Mouse (Mus musculus) heart, embryonic 14.5 days (tissue): ENCODE results near the gene Sv2b. TPM values are rescaled to one million over a fixed set of nuclear protein-coding genes. Genes with fewer than 3 reads are reported as not detected.

ENCODE experiments used
- ATAC-seq: fragments of 200-750 bp; cut with Nextera tagmentation; 2 replicates; pipeline ENCODE4 v1.8.0; 2017; ENCODE audit warnings: low read depth, moderate TSS enrichment; ENCODE audit not compliant: insufficient number of reproducible peaks, insufficient read depth, low FRiP score
- H3K27ac ChIP-seq, 2 experiments: fragments of 200-500 bp in 1 of 2; fragments of 300-500 bp in 1 of 2; sonication (generic) in 1 of 2; replicated peaks in 1 of 2; 2 replicates each; pipeline ENCODE4 v1.5.1; 2012 to 2014; ENCODE audit warnings: low read depth in 2 of 2, low read length in 2 of 2, control low read depth in 1 of 2, mild to moderate bottlenecking in 1 of 2, mixed read lengths in 1 of 2; ENCODE audit not compliant: control insufficient read depth in 1 of 2, insufficient read depth in 1 of 2
- H3K27me3 ChIP-seq: fragments of 300-500 bp; sonication (generic); 2 replicates; pipeline ENCODE4 v1.6.1; 2014; ENCODE audit warnings: mild to moderate bottlenecking, low read length, control low read depth; ENCODE audit not compliant: control insufficient read depth, insufficient read depth
- H3K36me3 ChIP-seq: fragments of 300-500 bp; sonication (generic); 2 replicates; pipeline ENCODE4 v1.6.1; 2014; ENCODE audit warnings: mild to moderate bottlenecking, control low read depth, low read length, mixed read lengths; ENCODE audit not compliant: control insufficient read depth, insufficient read depth
- H3K4me1 ChIP-seq, 2 experiments: fragments of 200-500 bp in 1 of 2; fragments of 300-500 bp in 1 of 2; sonication (generic) in 1 of 2; 2 replicates each; pipeline ENCODE4 v1.6.1; 2012 to 2014; ENCODE audit warnings: low read length in 2 of 2, control low read depth in 1 of 2, mixed read lengths in 1 of 2; ENCODE audit not compliant: control insufficient read depth in 2 of 2, insufficient read depth in 2 of 2
- H3K4me2 ChIP-seq: fragments of 300-500 bp; sonication (generic); 2 replicates; pipeline ENCODE4 v1.6.1; 2014; ENCODE audit warnings: mild to moderate bottlenecking, low read length
- H3K4me3 ChIP-seq, 2 experiments: fragments of 200-500 bp in 1 of 2; fragments of 300-500 bp in 1 of 2; sonication (generic) in 1 of 2; 2 replicates each; pipeline ENCODE4 v1.5.1; 2012 to 2014; ENCODE audit warnings: low read length in 2 of 2, mild to moderate bottlenecking in 2 of 2, control low read depth in 1 of 2, low read depth in 1 of 2, moderate library complexity in 1 of 2; ENCODE audit not compliant: control insufficient read depth in 1 of 2, insufficient read depth in 1 of 2
- H3K9ac ChIP-seq: fragments of 300-500 bp; sonication (generic); 2 replicates; pipeline ENCODE4 v1.6.1; 2014; ENCODE audit warnings: mild to moderate bottlenecking, low read length
- H3K9me3 ChIP-seq: fragments of 300-500 bp; sonication (generic); 2 replicates; pipeline ENCODE4 v1.6.1; 2016; ENCODE audit warnings: low read length, control low read depth; ENCODE audit not compliant: control insufficient read depth
- WGBS: fragments of 180-500 bp; shearing (Covaris S2); extraction: QIAGEN DNeasy Blood & Tissue Kit; methylation state at CpG from one replicate; pipeline ENCODE4 v1.1.7; 2014; 5-methylcytosine and 5-hydroxymethylcytosine counted together
- polyA plus RNA-seq: library from polyadenylated mRNA; unstranded; fragments of >200 nt; fragmentation: Nextera tagmentation; extraction: Ambion mirVana; gene quantifications from 2 replicates; pipeline ENCODE4 v1.2.1, GENCODE M21; 2014

The Sv2b gene
- polyA plus RNA-seq, 1 experiment from 2014 or later = 0.55 TPM

DNA sequence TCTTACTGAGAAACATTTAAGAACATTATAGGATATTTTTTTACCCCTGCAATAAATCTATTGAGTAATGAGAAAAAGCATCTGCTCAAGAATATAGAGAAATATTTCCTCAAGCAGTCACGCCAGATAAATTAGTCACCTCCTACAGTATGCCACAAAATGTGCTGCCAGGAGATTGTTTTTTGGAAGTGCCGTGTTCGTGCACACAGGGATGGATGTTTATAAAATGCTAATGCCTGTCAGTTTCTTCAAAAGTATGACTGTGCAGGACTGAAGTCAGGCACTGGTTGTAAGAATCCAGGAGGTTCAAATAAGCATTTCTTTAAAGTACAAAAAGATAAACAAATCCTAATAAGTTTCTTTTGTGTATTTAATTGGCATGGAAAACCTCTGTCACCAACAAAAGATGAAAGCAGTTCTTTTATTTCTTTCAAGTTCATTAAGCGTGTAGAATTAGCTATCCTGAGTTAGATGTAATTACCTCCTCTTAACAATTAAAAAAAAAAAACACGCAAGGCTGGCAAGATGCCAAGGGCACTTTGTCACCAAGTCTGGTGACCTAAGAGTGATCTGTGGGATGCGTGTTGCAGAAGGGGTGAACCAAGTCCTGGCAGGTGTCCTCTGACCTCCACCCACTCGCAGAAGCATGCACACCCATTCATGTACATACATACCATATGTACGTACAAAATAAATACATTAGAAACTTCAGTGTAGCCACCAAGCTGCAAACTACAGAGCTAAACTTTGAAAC is 68.1 kb downstream of the Sv2b start:
- no peak overlapping the region for H3K27ac ChIP-seq
- H3K36me3 ChIP-seq = no peaks in the 10 kb centered on the region
- H3K9ac ChIP-seq = no peak overlapping the region
- H3K27me3 ChIP-seq = no peaks in the 10 kb centered on the region
- 73% methylated on average over 8 of the region's 8 CpGs for WGBS
- H3K4me2 ChIP-seq = no peak overlapping the region
- H3K4me1 ChIP-seq = no peaks in the 10 kb centered on the region
- no peak for ATAC-seq
- no peak overlapping the region for H3K4me3 ChIP-seq
- H3K9me3 ChIP-seq = no peaks in the 10 kb centered on the region

DNA sequence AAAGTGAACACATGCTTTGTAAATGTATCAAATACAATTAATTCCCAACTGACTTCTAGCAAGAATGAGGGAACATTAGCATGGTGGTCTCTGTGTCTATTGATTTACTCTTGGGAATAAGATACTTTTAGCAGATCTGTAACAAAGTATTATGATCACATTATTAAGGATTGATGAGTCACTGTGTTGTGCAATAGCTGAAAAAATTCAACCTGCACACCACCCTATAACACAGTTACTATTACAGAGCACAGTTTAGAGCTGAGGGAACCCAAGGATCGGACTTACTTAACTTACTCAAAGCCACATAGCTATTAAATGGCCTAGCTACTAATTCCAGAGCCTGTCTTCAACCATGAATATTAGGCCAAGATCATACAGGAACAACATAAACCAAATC is 72.7 kb downstream of the Sv2b start:
- Histone ChIP-seq H3K27me3 (no peaks in the 10 kb centered on the region), H3K9me3 (no peaks in the 10 kb centered on the region), H3K4me1 (no peaks in the 10 kb centered on the region), H3K9ac (no peak overlapping the region), H3K4me3 (no peak overlapping the region), H3K4me2 (no peak overlapping the region), H3K27ac (no peak overlapping the region), H3K36me3 (no peaks in the 10 kb centered on the region)
- WGBS = 93% methylated on average over 1 of the region's 1 CpGs
- no peak for ATAC-seq

DNA sequence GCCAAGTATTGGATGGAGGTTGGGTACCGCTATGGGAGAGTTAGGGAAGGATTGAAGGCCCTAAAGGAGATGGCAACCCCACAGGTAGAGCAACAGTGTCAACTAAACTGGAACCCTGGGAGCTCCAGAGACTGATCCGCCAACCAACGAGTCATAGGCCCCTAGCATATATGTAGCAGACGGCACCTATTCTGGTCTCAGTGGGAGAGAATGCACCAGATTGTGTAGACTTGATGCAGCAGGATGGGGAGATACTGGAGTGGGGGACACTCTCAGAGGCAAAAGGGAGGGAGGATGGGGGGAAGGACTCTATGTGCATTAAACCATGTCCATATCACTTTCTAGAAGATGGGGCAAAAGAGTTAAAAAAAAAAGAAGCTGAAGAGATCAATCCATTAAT is 84.9 kb downstream of the Sv2b start:
- no peaks in the 10 kb centered on the region for H3K4me1 ChIP-seq
- H3K27ac ChIP-seq = no peak overlapping the region
- no peak for ATAC-seq
- no peaks in the 10 kb centered on the region for H3K27me3 ChIP-seq
- no peak overlapping the region for H3K9ac ChIP-seq
- H3K36me3 ChIP-seq = no peaks in the 10 kb centered on the region
- H3K4me2 ChIP-seq = no peak overlapping the region
- peaks cover 7% of the 10 kb centered on the region for H3K9me3 ChIP-seq
- WGBS = 78% methylated on average over 4 of the region's 4 CpGs
- H3K4me3 ChIP-seq = no peak overlapping the region

DNA sequence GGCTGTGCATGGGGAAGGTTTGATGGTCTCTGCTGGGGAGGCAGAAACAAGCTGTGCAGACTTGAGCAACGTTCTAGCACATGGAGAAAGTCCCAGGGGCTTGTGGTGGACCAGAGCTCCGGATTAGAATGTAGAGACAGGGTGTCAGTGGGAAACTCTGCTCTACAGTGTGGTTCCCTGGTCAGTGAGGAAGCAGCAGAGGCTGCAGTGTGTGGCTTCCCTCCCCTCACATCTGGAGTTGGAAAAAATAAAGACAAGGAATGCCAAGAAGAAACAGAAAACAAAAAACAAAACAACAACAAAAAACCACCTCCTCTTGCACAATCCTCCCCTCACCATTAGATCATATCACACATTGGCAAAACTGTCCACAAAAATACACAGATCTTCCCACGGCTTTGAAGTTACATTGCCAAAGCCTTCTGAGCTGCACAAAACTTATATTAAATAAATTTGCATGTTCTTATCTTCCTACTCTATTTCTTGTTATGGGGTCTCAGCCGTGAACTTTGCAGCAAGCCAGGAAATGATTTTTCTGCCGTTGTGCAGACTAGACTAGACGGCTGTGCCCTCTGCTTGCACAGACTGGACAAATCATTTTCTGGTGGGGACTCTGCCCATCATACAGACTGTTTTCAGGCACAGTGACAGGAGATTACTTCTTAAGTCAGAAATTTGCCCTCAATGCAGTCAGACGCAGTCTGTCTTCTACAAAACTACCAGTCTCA is 86.2 kb downstream of the Sv2b start:
- no peaks in the 10 kb centered on the region for H3K27me3 ChIP-seq
- no peaks in the 10 kb centered on the region for H3K4me1 ChIP-seq
- H3K27ac ChIP-seq = no peak overlapping the region
- no peaks in the 10 kb centered on the region for H3K36me3 ChIP-seq
- no peak for ATAC-seq
- 52% methylated on average over 7 of the region's 7 CpGs for WGBS
- no peak overlapping the region for H3K4me3 ChIP-seq
- no peak overlapping the region for H3K4me2 ChIP-seq
- H3K9ac ChIP-seq = no peak overlapping the region
- H3K9me3 ChIP-seq = peaks cover 8% of the 10 kb centered on the region

DNA sequence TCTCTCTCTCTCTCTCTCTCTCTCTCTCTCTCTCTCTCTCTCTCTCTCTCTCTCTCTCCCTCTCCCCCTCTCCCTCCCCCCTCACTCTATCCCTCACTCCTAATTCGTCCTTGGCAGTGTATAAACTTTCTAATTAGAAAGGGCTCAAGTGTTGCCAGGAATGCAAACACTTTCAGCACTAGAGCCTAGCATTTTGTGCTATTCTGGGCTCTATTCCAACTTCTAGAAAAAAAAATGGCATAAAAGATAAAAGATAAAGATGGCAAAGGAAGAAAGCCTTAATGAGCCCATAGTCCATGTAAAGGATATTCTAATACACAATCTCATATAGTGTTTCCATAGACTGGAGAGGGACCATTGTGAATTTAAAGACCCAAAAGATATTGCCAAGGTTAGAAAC is 88.3 kb downstream of the Sv2b start:
- 27% methylated on average over 1 of the region's 1 CpGs for WGBS
- no peak overlapping the region for H3K4me2 ChIP-seq
- no peak overlapping the region for H3K4me3 ChIP-seq
- H3K9me3 ChIP-seq = peaks cover 8% of the 10 kb centered on the region
- no peak overlapping the region for H3K9ac ChIP-seq
- H3K36me3 ChIP-seq = no peaks in the 10 kb centered on the region
- no peaks in the 10 kb centered on the region for H3K4me1 ChIP-seq
- no peak; the same call in 1 of the 2 replicates for ATAC-seq
- H3K27me3 ChIP-seq = no peaks in the 10 kb centered on the region
- no peak overlapping the region for H3K27ac ChIP-seq

DNA sequence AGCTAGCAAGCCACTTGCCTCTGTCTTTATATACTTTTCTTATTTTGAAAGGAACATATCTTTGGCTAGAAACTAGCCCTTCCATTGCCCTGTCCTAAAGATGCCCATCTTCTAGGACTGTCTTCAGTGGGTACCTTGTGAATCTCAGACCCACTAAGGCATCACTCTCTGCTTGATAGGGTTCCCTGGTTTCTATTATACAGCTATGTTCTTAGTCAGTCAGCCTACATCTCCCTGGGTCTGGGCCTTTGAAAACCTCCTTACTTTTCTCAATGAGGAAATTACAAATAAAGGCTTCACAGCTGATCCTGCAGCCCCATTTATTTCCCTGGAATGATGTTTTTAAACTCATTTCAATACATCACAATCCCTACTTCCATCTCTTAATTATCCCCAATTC is 88.8 kb downstream of the Sv2b start:
- Histone ChIP-seq H3K4me1 (no peaks in the 10 kb centered on the region), H3K9ac (no peak overlapping the region), H3K27me3 (no peaks in the 10 kb centered on the region), H3K27ac (no peak overlapping the region), H3K9me3 (peaks cover 8% of the 10 kb centered on the region), H3K4me2 (no peak overlapping the region), H3K4me3 (no peak overlapping the region), H3K36me3 (no peaks in the 10 kb centered on the region)
- no peak for ATAC-seq

DNA sequence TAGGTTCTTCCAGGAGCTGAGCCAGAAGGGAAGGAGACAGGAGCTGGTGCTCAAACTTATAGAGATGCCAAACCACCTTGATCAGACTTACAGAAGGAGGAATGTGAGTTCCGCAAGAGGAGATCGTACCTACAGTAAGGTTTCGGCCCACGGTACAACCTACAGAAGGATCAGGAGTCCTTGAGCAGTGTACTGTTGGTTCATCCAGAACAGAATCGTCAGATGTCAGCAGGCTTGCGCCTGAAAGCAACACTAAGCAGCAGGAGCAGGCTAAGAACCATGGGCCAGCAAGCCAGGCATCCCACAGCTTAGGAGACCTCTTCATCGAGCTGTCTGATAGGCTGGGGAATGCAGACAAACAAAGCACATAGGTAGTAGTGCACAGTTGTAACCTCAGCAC is 92.9 kb downstream of the Sv2b start:
- no peak overlapping the region for H3K9ac ChIP-seq
- H3K9me3 ChIP-seq = peaks cover 8% of the 10 kb centered on the region
- H3K4me1 ChIP-seq = peaks cover 0 to 7% of the 10 kb centered on the region in 2 experiments; a peak in 1 of 4 replicates
- H3K36me3 ChIP-seq = no peaks in the 10 kb centered on the region
- H3K4me3 ChIP-seq = no peak overlapping the region
- H3K4me2 ChIP-seq = no peak overlapping the region
- no peak for ATAC-seq
- no peak overlapping the region for H3K27ac ChIP-seq
- WGBS = 84% methylated on average over 7 of the region's 7 CpGs
- no peaks in the 10 kb centered on the region for H3K27me3 ChIP-seq
